Mouse (Mus musculus) hindbrain, embryonic 16.5 days (tissue): ENCODE data around the gene Kif5c. TPM values are rescaled to one million over a fixed set of nuclear protein-coding genes. Genes with fewer than 3 reads are reported as not detected.

Source experiments
- ATAC-seq: fragments of 200-750 bp; cut with Nextera tagmentation; 2 replicates; pipeline ENCODE4 v1.8.0; 2017; ENCODE audit warnings: moderate TSS enrichment, moderate library complexity
- H3K27ac ChIP-seq: fragments of 300-500 bp; sonication (generic); 2 replicates; pipeline ENCODE4 v1.5.1; 2014; ENCODE audit warnings: low read depth, mild to moderate bottlenecking, control low read depth, low read length, moderate library complexity
- H3K27me3 ChIP-seq: fragments of 300-500 bp; sonication (generic); replicated peaks from 2 replicates; pipeline ENCODE4 v1.6.1; 2014; ENCODE audit warnings: low read length; ENCODE audit not compliant: control insufficient read depth, insufficient read depth
- H3K36me3 ChIP-seq: fragments of 300-500 bp; sonication (generic); 2 replicates; pipeline ENCODE4 v1.6.1; 2014; ENCODE audit warnings: mild to moderate bottlenecking, low read length, moderate library complexity, mixed read lengths; ENCODE audit not compliant: control insufficient read depth, insufficient read depth
- H3K4me1 ChIP-seq: fragments of 300-500 bp; sonication (generic); 2 replicates; pipeline ENCODE4 v1.6.1; 2014; ENCODE audit warnings: low read depth, low read length; ENCODE audit not compliant: control insufficient read depth, insufficient read depth
- H3K4me2 ChIP-seq: fragments of 300-500 bp; sonication (generic); 2 replicates; pipeline ENCODE4 v1.6.1; 2014; ENCODE audit warnings: mild to moderate bottlenecking, low read length, control low read depth, moderate library complexity
- H3K4me3 ChIP-seq: fragments of 300-500 bp; sonication (generic); 2 replicates; pipeline ENCODE4 v1.5.1; 2014; ENCODE audit warnings: mild to moderate bottlenecking, low read length, control low read depth, moderate library complexity
- H3K9ac ChIP-seq: fragments of 300-500 bp; sonication (generic); 2 replicates; pipeline ENCODE4 v1.6.1; 2014; ENCODE audit warnings: low read depth, mild to moderate bottlenecking, control low read depth, low read length, moderate library complexity
- H3K9me3 ChIP-seq: fragments of 300-500 bp; sonication (generic); 2 replicates; pipeline ENCODE4 v1.6.1; 2014; ENCODE audit warnings: mild to moderate bottlenecking, low read length, moderate library complexity; ENCODE audit not compliant: control insufficient read depth
- WGBS: fragments of 180-500 bp; shearing (Covaris S2); extraction: QIAGEN DNeasy Blood & Tissue Kit; methylation state at CpG from one replicate; pipeline ENCODE4 v1.1.7; 2014; 5-methylcytosine and 5-hydroxymethylcytosine counted together
- polyA plus RNA-seq: library from polyadenylated mRNA; unstranded; fragments of >200 nt; fragmentation: Nextera tagmentation; extraction: Ambion mirVana; gene quantifications from 2 replicates; pipeline ENCODE4 v1.2.1, GENCODE M21; 2015

Gene Kif5c
- polyA plus RNA-seq, 1 experiment from 2014 or later = 168 TPM

DNA sequence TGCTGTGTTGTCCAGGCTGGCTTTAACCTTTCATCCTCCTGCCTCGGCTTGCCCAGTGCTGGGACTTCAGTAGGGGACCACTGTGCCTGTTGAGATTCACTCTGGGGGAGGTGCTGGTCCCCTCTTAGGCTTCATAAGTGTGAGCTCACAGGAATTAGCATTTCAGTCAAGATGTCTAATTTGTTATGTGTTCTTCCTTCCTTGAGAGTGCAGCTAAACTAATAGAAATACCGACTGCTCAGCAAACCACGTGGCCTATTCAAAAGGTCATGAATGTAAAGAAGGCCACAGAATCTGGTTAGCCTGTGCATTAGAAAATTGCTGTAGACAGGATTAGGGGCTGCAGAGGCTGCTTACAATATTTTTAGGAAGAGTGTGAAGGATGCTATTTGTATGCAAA, 99.4 kb downstream of the Kif5c start:
- no peak overlapping the region for H3K4me2 ChIP-seq
- no peak overlapping the region for H3K9ac ChIP-seq
- peaks cover 3% of the 10 kb centered on the region; the same call in 1 of the 2 replicates for H3K36me3 ChIP-seq
- WGBS = 7% methylated on average over 3 of the region's 3 CpGs
- no peaks in the 10 kb centered on the region for H3K9me3 ChIP-seq
- ATAC-seq = no peak
- no peaks in the 10 kb centered on the region for H3K27me3 ChIP-seq
- H3K27ac ChIP-seq = no peak overlapping the region
- H3K4me1 ChIP-seq = peaks cover 39% of the 10 kb centered on the region
- no peak overlapping the region for H3K4me3 ChIP-seq

- H3K36me3 ChIP-seq = peaks cover 3% of the 10 kb centered on the region; the same call in 1 of the 2 replicates
- no peak overlapping the region for H3K9ac ChIP-seq
- peak overlapping the region; percentile 74 for H3K27ac ChIP-seq
- H3K4me3 ChIP-seq = no peak overlapping the region
- no peak overlapping the region for H3K4me2 ChIP-seq
- no peaks in the 10 kb centered on the region for H3K9me3 ChIP-seq
- H3K27me3 ChIP-seq = no peaks in the 10 kb centered on the region
- peaks cover 39% of the 10 kb centered on the region for H3K4me1 ChIP-seq
- 23% methylated on average over 8 of the region's 8 CpGs for WGBS
- no peak for ATAC-seq
Observed at GRCm38 (mm10) chr2:49718935-49719850, 100.1 kb downstream of the Kif5c start.

DNA sequence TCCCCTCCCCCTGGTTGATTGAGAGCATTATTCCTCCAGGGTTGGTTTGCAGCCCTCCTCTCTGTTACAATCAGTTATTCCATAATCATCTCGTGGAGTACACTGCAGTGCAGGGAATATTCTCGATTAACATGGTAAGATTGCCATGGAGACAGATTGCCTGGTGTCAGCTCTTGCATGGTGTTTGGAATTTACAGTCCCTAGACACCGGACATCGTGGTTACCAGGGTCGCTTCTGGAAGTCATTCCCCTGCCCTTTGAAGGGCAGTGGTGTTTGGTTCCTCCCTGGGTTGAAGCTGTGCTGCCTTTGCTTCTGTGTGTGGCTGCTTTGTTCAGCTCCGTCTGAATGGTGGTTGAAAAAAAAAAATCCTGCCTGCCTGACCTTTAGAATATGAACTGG, 100.8 kb downstream of the Kif5c start:
- H3K27me3 ChIP-seq = no peaks in the 10 kb centered on the region
- H3K27ac ChIP-seq = peak overlapping the region; percentile 13; the same call in 1 of the 2 replicates
- H3K4me2 ChIP-seq = peak overlapping the region; percentile 17; the same call in 1 of the 2 replicates
- H3K4me3 ChIP-seq = no peak overlapping the region
- H3K36me3 ChIP-seq = peaks cover 5% of the 10 kb centered on the region
- H3K4me1 ChIP-seq = peaks cover 39% of the 10 kb centered on the region
- H3K9me3 ChIP-seq = no peaks in the 10 kb centered on the region
- ATAC-seq = peak; percentile 44
- H3K9ac ChIP-seq = no peak overlapping the region
- WGBS = 2% methylated on average over 6 of the region's 6 CpGs

DNA sequence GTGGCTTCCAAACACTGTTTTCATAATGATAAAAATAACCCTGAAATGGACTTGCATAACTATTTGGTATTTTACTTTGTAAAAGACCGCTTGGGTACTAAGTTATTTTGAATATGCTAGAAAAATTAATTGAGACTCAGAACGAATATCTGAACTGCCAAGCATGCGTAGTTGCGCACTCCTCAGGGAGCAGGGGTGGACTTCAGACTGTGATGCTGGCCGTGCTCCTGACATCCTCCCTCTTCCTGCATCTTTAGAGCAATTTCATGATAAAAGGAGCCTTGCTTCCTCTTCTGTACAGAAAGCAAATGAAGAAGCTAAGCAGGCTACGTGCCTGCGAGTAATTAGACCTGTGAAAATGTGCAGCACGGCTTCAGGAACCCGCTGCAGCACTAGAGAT, 101.2 kb downstream of the Kif5c start:
- ATAC-seq = no peak
- peaks cover 39% of the 10 kb centered on the region for H3K4me1 ChIP-seq
- H3K27ac ChIP-seq = peak overlapping the region; percentile 13; the same call in 1 of the 2 replicates
- no peak overlapping the region for H3K4me2 ChIP-seq
- H3K36me3 ChIP-seq = peaks cover 8% of the 10 kb centered on the region
- no peak overlapping the region for H3K9ac ChIP-seq
- H3K4me3 ChIP-seq = no peak overlapping the region
- WGBS = 33% methylated on average over 9 of the region's 9 CpGs
- H3K9me3 ChIP-seq = no peaks in the 10 kb centered on the region
- H3K27me3 ChIP-seq = no peaks in the 10 kb centered on the region

GRCm38 (mm10) chr2:49722331-49722730, 103.2 kb downstream of the Kif5c start:
- H3K27me3 ChIP-seq = no peaks in the 10 kb centered on the region
- no peak overlapping the region for H3K9ac ChIP-seq
- WGBS = 26% methylated on average over 9 of the region's 9 CpGs
- H3K27ac ChIP-seq = no peak overlapping the region
- no peak for ATAC-seq
- H3K4me1 ChIP-seq = peaks cover 43% of the 10 kb centered on the region
- no peak overlapping the region for H3K4me3 ChIP-seq
- H3K4me2 ChIP-seq = no peak overlapping the region
- no peaks in the 10 kb centered on the region for H3K9me3 ChIP-seq
- peaks cover 5% of the 10 kb centered on the region for H3K36me3 ChIP-seq

GRCm38 (mm10) chr2:49722983-49723382, 103.9 kb downstream of the Kif5c start:
- Histone ChIP-seq H3K27me3 (no peaks in the 10 kb centered on the region), H3K4me2 (no peak overlapping the region), H3K27ac (no peak overlapping the region), H3K4me3 (no peak overlapping the region), H3K4me1 (peaks cover 46% of the 10 kb centered on the region), H3K36me3 (peaks cover 5% of the 10 kb centered on the region), H3K9ac (no peak overlapping the region), H3K9me3 (no peaks in the 10 kb centered on the region)
- WGBS = 71% methylated on average over 13 of the region's 13 CpGs
- no peak for ATAC-seq

- Histone ChIP-seq H3K4me2 (no peak overlapping the region), H3K4me1 (peaks cover 19% of the 10 kb centered on the region), H3K9me3 (no peaks in the 10 kb centered on the region), H3K27ac (no peak overlapping the region), H3K4me3 (no peak overlapping the region), H3K36me3 (peaks cover 5% of the 10 kb centered on the region), H3K27me3 (no peaks in the 10 kb centered on the region), H3K9ac (no peak overlapping the region)
- 80% methylated on average over 11 of the region's 11 CpGs for WGBS
- peak; percentile 17; the same call in 1 of the 2 replicates for ATAC-seq
Observed at GRCm38 (mm10) chr2:49726672-49727071, 107.6 kb downstream of the Kif5c start.

- ATAC-seq = peak; percentile 88
- Histone ChIP-seq H3K4me2 (no peak overlapping the region), H3K4me1 (peaks cover 14% of the 10 kb centered on the region), H3K9me3 (no peaks in the 10 kb centered on the region), H3K4me3 (no peak overlapping the region), H3K36me3 (peaks cover 5% of the 10 kb centered on the region), H3K27ac (no peak overlapping the region), H3K9ac (no peak overlapping the region), H3K27me3 (no peaks in the 10 kb centered on the region)
- WGBS = 10% methylated on average over 7 of the region's 7 CpGs
Observed at GRCm38 (mm10) chr2:49727199-49727598, 108.1 kb downstream of the Kif5c start.

- Histone ChIP-seq H3K27me3 (no peaks in the 10 kb centered on the region), H3K4me3 (no peak overlapping the region), H3K4me2 (no peak overlapping the region), H3K9ac (no peak overlapping the region), H3K27ac (no peak overlapping the region), H3K36me3 (peaks cover 10% of the 10 kb centered on the region), H3K4me1 (peaks cover 9% of the 10 kb centered on the region), H3K9me3 (no peaks in the 10 kb centered on the region)
- 80% methylated on average over 4 of the region's 4 CpGs for WGBS
- no peak for ATAC-seq
Observed at GRCm38 (mm10) chr2:49727686-49728085, 108.6 kb downstream of the Kif5c start.
